Mouse (Mus musculus): ENCODE results near the gene Pak1ip1. TPM values are rescaled to one million over a fixed set of nuclear protein-coding genes. Genes with fewer than 3 reads are reported as not detected.
"Not testable (repeated sequence)": the region's sequence is repeated elsewhere in the genome, so short reads cannot be mapped to it uniquely, and the experiment has no call there.

Gene Pak1ip1
- polyA plus RNA-seq, 1 experiment from 2014 or later = 53.4 TPM

- not testable (repeated sequence) for H3K4me2 ChIP-seq (ENCODE audit: low read depth, low read length); ATAC-seq (replicated peaks; ENCODE audit: extremely low read depth, insufficient read depth, low FRiP score); H3K9me3 ChIP-seq (replicated peaks; ENCODE audit: control insufficient read depth, low read length); H3K36me3 ChIP-seq (ENCODE audit: control insufficient read depth, insufficient read depth); H3K27ac ChIP-seq (ENCODE audit: low read length); H3K27me3 ChIP-seq (ENCODE audit: control insufficient read depth, insufficient read depth, low read length); H3K4me3 ChIP-seq (ENCODE audit: low read length); H3K9ac ChIP-seq (ENCODE audit: low read length)
- H3K4me1 ChIP-seq (ENCODE audit: control insufficient read depth, insufficient read depth, low read length) = peaks cover 11% of the 10 kb centered on the region
- 88% methylated on average over 5 of the region's 5 CpGs for WGBS
Measured at GRCm38 (mm10) chr13:40998537-40998936, 2.3 kb upstream of the Pak1ip1 start.

- Histone ChIP-seq H3K9me3 (replicated peaks; ENCODE audit: control insufficient read depth, low read length) (no peaks in the 10 kb centered on the region), H3K9ac (ENCODE audit: low read length) (peak overlapping the region; percentile 94), H3K36me3 (ENCODE audit: control insufficient read depth, insufficient read depth) (peaks cover 5% of the 10 kb centered on the region), H3K27me3 (ENCODE audit: control insufficient read depth, insufficient read depth, low read length) (no peaks in the 10 kb centered on the region), H3K4me1 (ENCODE audit: control insufficient read depth, insufficient read depth, low read length) (peaks cover 11% of the 10 kb centered on the region), H3K4me3 (ENCODE audit: low read length) (peak overlapping the region; percentile 100), H3K4me2 (ENCODE audit: low read depth, low read length) (peak overlapping the region; percentile 80), H3K27ac (ENCODE audit: low read length) (peak overlapping the region; percentile 95)
- 0% methylated on average over 25 of the region's 25 CpGs for WGBS
- ATAC-seq (replicated peaks; ENCODE audit: extremely low read depth, insufficient read depth, low FRiP score) = peak; percentile 37
Measured at GRCm38 (mm10) chr13:41000140-41000925, 490 bp upstream of the Pak1ip1 start.

GRCm38 (mm10) chr13:41002001-41002400, 1.2 kb downstream of the Pak1ip1 start:
- no peak for ATAC-seq (replicated peaks; ENCODE audit: extremely low read depth, insufficient read depth, low FRiP score)
- Histone ChIP-seq H3K27ac (ENCODE audit: low read length) (no peak overlapping the region), H3K9me3 (replicated peaks; ENCODE audit: control insufficient read depth, low read length) (no peaks in the 10 kb centered on the region), H3K27me3 (ENCODE audit: control insufficient read depth, insufficient read depth, low read length) (no peaks in the 10 kb centered on the region), H3K4me3 (ENCODE audit: low read length) (no peak overlapping the region), H3K4me1 (ENCODE audit: control insufficient read depth, insufficient read depth, low read length) (peaks cover 11% of the 10 kb centered on the region), H3K9ac (ENCODE audit: low read length) (no peak overlapping the region), H3K36me3 (ENCODE audit: control insufficient read depth, insufficient read depth) (peaks cover 13% of the 10 kb centered on the region), H3K4me2 (ENCODE audit: low read depth, low read length) (peak overlapping the region; percentile 80)
- 82% methylated on average over 5 of the region's 5 CpGs for WGBS

GRCm38 (mm10) chr13:41006244-41006643, 5.4 kb downstream of the Pak1ip1 start:
- 95% methylated on average over 4 of the region's 4 CpGs for WGBS
- H3K4me3 ChIP-seq (ENCODE audit: low read length) = no peak overlapping the region
- no peak for ATAC-seq (replicated peaks; ENCODE audit: extremely low read depth, insufficient read depth, low FRiP score)
- peaks cover 39% of the 10 kb centered on the region for H3K36me3 ChIP-seq (ENCODE audit: control insufficient read depth, insufficient read depth)
- no peak overlapping the region for H3K27ac ChIP-seq (ENCODE audit: low read length)
- no peak overlapping the region for H3K4me2 ChIP-seq (ENCODE audit: low read depth, low read length)
- no peak overlapping the region for H3K9ac ChIP-seq (ENCODE audit: low read length)
- no peaks in the 10 kb centered on the region for H3K27me3 ChIP-seq (ENCODE audit: control insufficient read depth, insufficient read depth, low read length)
- H3K4me1 ChIP-seq (ENCODE audit: control insufficient read depth, insufficient read depth, low read length) = peaks cover 7% of the 10 kb centered on the region
- H3K9me3 ChIP-seq (replicated peaks; ENCODE audit: control insufficient read depth, low read length) = no peaks in the 10 kb centered on the region

GRCm38 (mm10) chr13:41008271-41008670, 7.4 kb downstream of the Pak1ip1 start:
- Histone ChIP-seq H3K27ac (ENCODE audit: low read length) (no peak overlapping the region), H3K9ac (ENCODE audit: low read length) (no peak overlapping the region), H3K4me3 (ENCODE audit: low read length) (no peak overlapping the region), H3K9me3 (replicated peaks; ENCODE audit: control insufficient read depth, low read length) (no peaks in the 10 kb centered on the region), H3K36me3 (ENCODE audit: control insufficient read depth, insufficient read depth) (peaks cover 48% of the 10 kb centered on the region), H3K4me2 (ENCODE audit: low read depth, low read length) (no peak overlapping the region), H3K27me3 (ENCODE audit: control insufficient read depth, insufficient read depth, low read length) (no peaks in the 10 kb centered on the region), H3K4me1 (ENCODE audit: control insufficient read depth, insufficient read depth, low read length) (no peaks in the 10 kb centered on the region)
- WGBS = 91% methylated on average over 10 of the region's 10 CpGs
- ATAC-seq (replicated peaks; ENCODE audit: extremely low read depth, insufficient read depth, low FRiP score) = no peak

GRCm38 (mm10) chr13:41008946-41009345, 8.1 kb downstream of the Pak1ip1 start:
- Histone ChIP-seq H3K36me3 (ENCODE audit: control insufficient read depth, insufficient read depth) (peaks cover 48% of the 10 kb centered on the region), H3K27me3 (ENCODE audit: control insufficient read depth, insufficient read depth, low read length) (no peaks in the 10 kb centered on the region), H3K9me3 (replicated peaks; ENCODE audit: control insufficient read depth, low read length) (no peaks in the 10 kb centered on the region), H3K4me3 (ENCODE audit: low read length) (no peak overlapping the region), H3K4me1 (ENCODE audit: control insufficient read depth, insufficient read depth, low read length) (no peaks in the 10 kb centered on the region), H3K9ac (ENCODE audit: low read length) (no peak overlapping the region), H3K27ac (ENCODE audit: low read length) (no peak overlapping the region), H3K4me2 (ENCODE audit: low read depth, low read length) (no peak overlapping the region)
- 76% methylated on average over 8 of the region's 8 CpGs for WGBS
- ATAC-seq (replicated peaks; ENCODE audit: extremely low read depth, insufficient read depth, low FRiP score) = no peak

GRCm38 (mm10) chr13:41015829-41016634, 15.2 kb downstream of the Pak1ip1 start, which contains the start of gene Tmem14c:
Gene Tmem14c, plus strand, starts transcription at chr13:41016292.
- H3K27ac ChIP-seq (ENCODE audit: low read length) = peak within 1 kb of the TSS; percentile 91
- H3K4me1 ChIP-seq (ENCODE audit: control insufficient read depth, insufficient read depth, low read length) = peaks cover 16% of the 10 kb centered on the region
- WGBS = under 1% methylated on average over 43 of the region's 43 CpGs
- H3K4me3 ChIP-seq (ENCODE audit: low read length) = peak within 1 kb of the TSS; percentile 76
- H3K36me3 ChIP-seq (ENCODE audit: control insufficient read depth, insufficient read depth) = peaks cover 19% of the 10 kb centered on the region
- no peaks in the 10 kb centered on the region for H3K27me3 ChIP-seq (ENCODE audit: control insufficient read depth, insufficient read depth, low read length)
- H3K4me2 ChIP-seq (ENCODE audit: low read depth, low read length) = peak within 1 kb of the TSS; percentile 67
- no peaks in the 10 kb centered on the region for H3K9me3 ChIP-seq (replicated peaks; ENCODE audit: control insufficient read depth, low read length)
- ATAC-seq (replicated peaks; ENCODE audit: extremely low read depth, insufficient read depth, low FRiP score) = peak; percentile 99
- H3K9ac ChIP-seq (ENCODE audit: low read length) = peak within 1 kb of the TSS; percentile 80

GRCm38 (mm10) chr13:41016797-41017405, 16.1 kb downstream of the Pak1ip1 start:
- peaks cover 18% of the 10 kb centered on the region for H3K36me3 ChIP-seq (ENCODE audit: control insufficient read depth, insufficient read depth)
- ATAC-seq (replicated peaks; ENCODE audit: extremely low read depth, insufficient read depth, low FRiP score) = no peak
- 45% methylated on average over 12 of the region's 12 CpGs for WGBS
- H3K9ac ChIP-seq (ENCODE audit: low read length) = peak overlapping the region; percentile 80
- peak overlapping the region; percentile 91 for H3K27ac ChIP-seq (ENCODE audit: low read length)
- H3K9me3 ChIP-seq (replicated peaks; ENCODE audit: control insufficient read depth, low read length) = no peaks in the 10 kb centered on the region
- peak overlapping the region; percentile 67 for H3K4me2 ChIP-seq (ENCODE audit: low read depth, low read length)
- peak overlapping the region; percentile 76 for H3K4me3 ChIP-seq (ENCODE audit: low read length)
- H3K27me3 ChIP-seq (ENCODE audit: control insufficient read depth, insufficient read depth, low read length) = no peaks in the 10 kb centered on the region
- H3K4me1 ChIP-seq (ENCODE audit: control insufficient read depth, insufficient read depth, low read length) = peaks cover 16% of the 10 kb centered on the region

Data from heart, embryonic 16.5 days (tissue).